Mouse (Mus musculus): ENCODE results near the gene 1700001L19Rik. TPM values are rescaled to one million over a fixed set of nuclear protein-coding genes. Genes with fewer than 3 reads are reported as not detected.

Gene 1700001L19Rik
- polyA plus RNA-seq, 1 experiment from 2014 or later, result 0.62 TPM

GRCm38 (mm10) chr13:68607652-68608405 lies 10.6 kb downstream of the 1700001L19Rik start:
- H3K4me3 ChIP-seq, result peak overlapping the region; percentile 27
- H3K27me3 ChIP-seq, result no peaks in the 10 kb centered on the region
- 30% methylated on average over 21 of the region's 21 CpGs for WGBS
- peak overlapping the region; percentile 78 for H3K27ac ChIP-seq
- peak overlapping the region; percentile 47; the same call in 1 of the 2 replicates for H3K9ac ChIP-seq
- H3K36me3 ChIP-seq, result no peaks in the 10 kb centered on the region
- no peaks in the 10 kb centered on the region for H3K9me3 ChIP-seq
- peaks cover 26% of the 10 kb centered on the region for H3K4me1 ChIP-seq
- peak overlapping the region; percentile 54 for H3K4me2 ChIP-seq
- peak; percentile 65; the same call in 1 of the 2 replicates for ATAC-seq (ENCODE audit: insufficient number of reproducible peaks, insufficient read depth, low FRiP score, low TSS enrichment, low read depth)

GRCm38 (mm10) chr13:68622792-68623191 lies 25.6 kb downstream of the 1700001L19Rik start:
- no peak overlapping the region for H3K4me2 ChIP-seq
- no peak overlapping the region for H3K9ac ChIP-seq
- H3K9me3 ChIP-seq, result no peaks in the 10 kb centered on the region
- H3K27ac ChIP-seq, result no peak overlapping the region
- no peak for ATAC-seq (ENCODE audit: insufficient number of reproducible peaks, insufficient read depth, low FRiP score, low TSS enrichment, low read depth)
- H3K4me3 ChIP-seq, result no peak overlapping the region
- H3K36me3 ChIP-seq, result 0 out of 2 replicates have a peak, but pooled peaks cover 4% of the 10 kb centered on the region
- H3K4me1 ChIP-seq, result no peaks in the 10 kb centered on the region
- no peaks in the 10 kb centered on the region for H3K27me3 ChIP-seq
- 61% methylated on average over 6 of the region's 6 CpGs for WGBS

GRCm38 (mm10) chr13:68627041-68627440 lies 29.8 kb downstream of the 1700001L19Rik start:
- ATAC-seq (ENCODE audit: insufficient number of reproducible peaks, insufficient read depth, low FRiP score, low TSS enrichment, low read depth), result no peak
- no peak overlapping the region for H3K27ac ChIP-seq
- H3K9me3 ChIP-seq, result no peaks in the 10 kb centered on the region
- H3K9ac ChIP-seq, result no peak overlapping the region
- H3K4me3 ChIP-seq, result no peak overlapping the region
- 73% methylated on average over 3 of the region's 3 CpGs for WGBS
- H3K36me3 ChIP-seq, result no peaks in the 10 kb centered on the region
- H3K4me1 ChIP-seq, result no peaks in the 10 kb centered on the region
- H3K27me3 ChIP-seq, result no peaks in the 10 kb centered on the region
- H3K4me2 ChIP-seq, result no peak overlapping the region

- ATAC-seq (ENCODE audit: insufficient number of reproducible peaks, insufficient read depth, low FRiP score, low TSS enrichment, low read depth), result no peak
- H3K4me1 ChIP-seq, result no peaks in the 10 kb centered on the region
- 92% methylated on average over 1 of the region's 1 CpGs for WGBS
- H3K27me3 ChIP-seq, result no peaks in the 10 kb centered on the region
- H3K4me2 ChIP-seq, result no peak overlapping the region
- no peak overlapping the region for H3K9ac ChIP-seq
- H3K36me3 ChIP-seq, result no peaks in the 10 kb centered on the region
- no peak overlapping the region for H3K27ac ChIP-seq
- H3K4me3 ChIP-seq, result no peak overlapping the region
- H3K9me3 ChIP-seq, result no peaks in the 10 kb centered on the region
Observed at GRCm38 (mm10) chr13:68642786-68643185, 45.6 kb downstream of the 1700001L19Rik start.

Other genes with a start within 250 kb of the 1700001L19Rik start
- gene Mtrr, start 15.3 kb upstream of the 1700001L19Rik start, polyA plus RNA-seq (2015; fragmentation: Nextera tagmentation; extraction: Ambion mirVana), result 17.8 and 18.8 TPM in 2 replicates
- gene Fastkd3, start 15.2 kb upstream of the 1700001L19Rik start, polyA plus RNA-seq (2015; fragmentation: Nextera tagmentation; extraction: Ambion mirVana), result 37.3 and 37.4 TPM in 2 replicates